Mouse (Mus musculus) thymus, adult 2 months (tissue): ENCODE measurements around the gene Jag1. TPM values are rescaled to one million over a fixed set of nuclear protein-coding genes. Genes with fewer than 3 reads are reported as not detected.

ENCODE experiments used
- DNase-seq: peaks from one replicate; pipeline ENCODE4 v3.0.0; 2021
- H3K27ac ChIP-seq: fragments of 200-500 bp; 2 replicates; pipeline ENCODE4 v1.5.1; 2012; ENCODE audit warnings: low read length, control low read depth; ENCODE audit not compliant: control insufficient read depth, insufficient read depth
- H3K27me3 ChIP-seq: fragments of 200-500 bp; 2 replicates; pipeline ENCODE4 v1.6.1; 2012; ENCODE audit warnings: mild to moderate bottlenecking, low read length, moderate library complexity, mixed read lengths; ENCODE audit not compliant: control insufficient read depth, insufficient read depth
- H3K36me3 ChIP-seq: fragments of 200-500 bp; 2 replicates; pipeline ENCODE4 v1.6.1; 2012; ENCODE audit warnings: mild to moderate bottlenecking, low read length, moderate library complexity; ENCODE audit not compliant: control insufficient read depth, insufficient read depth
- H3K4me1 ChIP-seq: fragments of 200-500 bp; replicated peaks from 2 replicates; pipeline ENCODE4 v1.6.1; 2012; ENCODE audit warnings: low read length; ENCODE audit not compliant: control insufficient read depth, insufficient read depth
- H3K4me3 ChIP-seq: fragments of 200-500 bp; 2 replicates; pipeline ENCODE4 v1.5.1; 2012; ENCODE audit warnings: mild to moderate bottlenecking, low read length, control low read depth, moderate library complexity; ENCODE audit not compliant: control insufficient read depth, insufficient read depth
- CTCF ChIP-seq: fragments of 200-500 bp; IDR thresholded peaks from 2 replicates; pipeline ENCODE4 v1.5.1; 2012; ENCODE audit warnings: mild to moderate bottlenecking, control low read depth, low read length, moderate library complexity, borderline replicate concordance; ENCODE audit not compliant: control insufficient read depth, poor library complexity, insufficient read depth; ENCODE audit errors: extremely low read depth
- POLR2A ChIP-seq: fragments of 200-500 bp; IDR thresholded peaks from 2 replicates; pipeline ENCODE4 v1.6.1; 2012; ENCODE audit warnings: mild to moderate bottlenecking, low read length, control low read depth, moderate library complexity; ENCODE audit not compliant: control insufficient read depth, poor library complexity, insufficient read depth; ENCODE audit errors: extremely low read depth
- WGBS: fragments of 180-500 bp; shearing (Covaris S2); methylation state at CpG from one replicate; pipeline ENCODE4 v1.1.7; 2018; 5-methylcytosine and 5-hydroxymethylcytosine counted together
- polyA plus RNA-seq: library from polyadenylated mRNA; depleted of rRNA; stranded (reverse); fragments of >200 nt; gene quantifications from 2 replicates; pipeline ENCODE4 v1.2.3, GENCODE M21; 2012

The Jag1 gene
- polyA plus RNA-seq, 1 experiment: 3.0 TPM

GRCm38 (mm10) chr2:137091766-137092522, 24.5 kb downstream of the Jag1 start:
- H3K27ac ChIP-seq: no peak overlapping the region
- no peaks in the 10 kb centered on the region for H3K27me3 ChIP-seq
- no peak for TF ChIP-seq CTCF
- no peak for TF ChIP-seq POLR2A
- no peaks in the 10 kb centered on the region for H3K4me1 ChIP-seq
- 88% methylated on average over 11 of the region's 11 CpGs for WGBS
- no peak overlapping the region for H3K4me3 ChIP-seq
- H3K36me3 ChIP-seq: no peaks in the 10 kb centered on the region
- DNase-seq: no peak

GRCm38 (mm10) chr2:137087705-137088104, 28.7 kb downstream of the Jag1 start:
- 80% methylated on average over 6 of the region's 6 CpGs for WGBS
- no peak for TF ChIP-seq CTCF
- TF ChIP-seq POLR2A: no peak
- Histone ChIP-seq H3K4me3 (no peak overlapping the region), H3K4me1 (no peaks in the 10 kb centered on the region), H3K36me3 (no peaks in the 10 kb centered on the region), H3K27ac (no peak overlapping the region), H3K27me3 (no peaks in the 10 kb centered on the region)
- DNase-seq: no peak

GRCm38 (mm10) chr2:137086621-137087395, 29.6 kb downstream of the Jag1 start:
- TF ChIP-seq POLR2A: no peak
- TF ChIP-seq CTCF: no peak
- WGBS: 93% methylated on average over 14 of the region's 14 CpGs
- H3K4me1 ChIP-seq: no peaks in the 10 kb centered on the region
- no peaks in the 10 kb centered on the region for H3K27me3 ChIP-seq
- no peak overlapping the region for H3K27ac ChIP-seq
- no peak for DNase-seq
- H3K4me3 ChIP-seq: no peak overlapping the region
- no peaks in the 10 kb centered on the region for H3K36me3 ChIP-seq

- Histone ChIP-seq H3K4me3 (no peak overlapping the region), H3K4me1 (no peaks in the 10 kb centered on the region), H3K27ac (no peak overlapping the region), H3K27me3 (no peaks in the 10 kb centered on the region), H3K36me3 (no peaks in the 10 kb centered on the region)
- TF ChIP-seq CTCF (no peak), POLR2A (no peak)
- WGBS: 83% methylated on average over 8 of the region's 8 CpGs
- DNase-seq: no peak
Observed at GRCm38 (mm10) chr2:137085257-137085656, 31.2 kb downstream of the Jag1 start.

GRCm38 (mm10) chr2:137082896-137083620, 33.4 kb downstream of the Jag1 start:
- Histone ChIP-seq H3K27me3 (no peaks in the 10 kb centered on the region), H3K4me3 (no peak overlapping the region), H3K27ac (no peak overlapping the region), H3K36me3 (no peaks in the 10 kb centered on the region), H3K4me1 (no peaks in the 10 kb centered on the region)
- WGBS: 94% methylated on average over 24 of the region's 24 CpGs
- DNase-seq: no peak
- no peak for TF ChIP-seq POLR2A
- no peak for TF ChIP-seq CTCF

GRCm38 (mm10) chr2:137081001-137081400, 35.4 kb downstream of the Jag1 start:
- Histone ChIP-seq H3K4me1 (no peaks in the 10 kb centered on the region), H3K27ac (no peak overlapping the region), H3K4me3 (no peak overlapping the region), H3K27me3 (no peaks in the 10 kb centered on the region), H3K36me3 (no peaks in the 10 kb centered on the region)
- 92% methylated on average over 7 of the region's 7 CpGs for WGBS
- TF ChIP-seq CTCF (no peak), POLR2A (no peak)
- DNase-seq: no peak
